Mouse (Mus musculus): ENCODE data around the gene Sema3g. TPM values are rescaled to one million over a fixed set of nuclear protein-coding genes. Genes with fewer than 3 reads are reported as not detected.

The Sema3g gene
- total and polyA plus RNA-seq, 2 experiments from 2014 or later: 0.44 to 4.1 TPM

- Histone ChIP-seq H3K27me3 (ENCODE audit: insufficient read depth, low read length) (no peaks in the 10 kb centered on the region), H3K9me3 (ENCODE audit: low read length) (no peaks in the 10 kb centered on the region), H3K9ac (replicated peaks; ENCODE audit: low read length, poor library complexity, severe bottlenecking) (no peak overlapping the region), H3K36me3 (ENCODE audit: insufficient read depth, low read length) (peaks cover 75% of the 10 kb centered on the region), H3K4me2 (ENCODE audit: low read depth, low read length, poor library complexity, severe bottlenecking) (no peak overlapping the region), H3K4me3 (ENCODE audit: low read depth, low read length) (no peak overlapping the region), H3K27ac (ENCODE audit: low read depth, low read length) (no peak overlapping the region), H3K4me1 (ENCODE audit: insufficient read depth, low read length) (no peaks in the 10 kb centered on the region)
- TF ChIP-seq CTCF (IDR thresholded peaks at IDR 0.05): no peak
- no peak for ATAC-seq (ENCODE audit: low FRiP score)
- no peak for DNase-seq (ENCODE audit: low spot score)
- 91% methylated on average over 18 of the region's 18 CpGs for WGBS
These were observed 44.7 kb upstream of the Sema3g start for GRCm38 (mm10) chr14:31172781-31173455.

GRCm38 (mm10) chr14:31173537-31173936 is 44.1 kb upstream of the Sema3g start:
- no peaks in the 10 kb centered on the region for H3K4me1 ChIP-seq (ENCODE audit: insufficient read depth, low read length)
- no peaks in the 10 kb centered on the region for H3K9me3 ChIP-seq (ENCODE audit: low read length)
- peaks cover 75% of the 10 kb centered on the region for H3K36me3 ChIP-seq (ENCODE audit: insufficient read depth, low read length)
- H3K4me3 ChIP-seq (ENCODE audit: low read depth, low read length): no peak overlapping the region
- ATAC-seq (ENCODE audit: low FRiP score) (no peak), DNase-seq (ENCODE audit: low spot score) (no peak)
- no peak for TF ChIP-seq CTCF (IDR thresholded peaks at IDR 0.05)
- no peak overlapping the region for H3K9ac ChIP-seq (replicated peaks; ENCODE audit: low read length, poor library complexity, severe bottlenecking)
- no peak overlapping the region for H3K27ac ChIP-seq (ENCODE audit: low read depth, low read length)
- WGBS: 88% methylated on average over 7 of the region's 7 CpGs
- no peaks in the 10 kb centered on the region for H3K27me3 ChIP-seq (ENCODE audit: insufficient read depth, low read length)
- no peak overlapping the region for H3K4me2 ChIP-seq (ENCODE audit: low read depth, low read length, poor library complexity, severe bottlenecking)

GRCm38 (mm10) chr14:31177287-31177686 is 40.4 kb upstream of the Sema3g start:
- Histone ChIP-seq H3K4me1 (ENCODE audit: insufficient read depth, low read length) (no peaks in the 10 kb centered on the region), H3K27me3 (ENCODE audit: insufficient read depth, low read length) (no peaks in the 10 kb centered on the region), H3K4me2 (ENCODE audit: low read depth, low read length, poor library complexity, severe bottlenecking) (no peak overlapping the region), H3K27ac (ENCODE audit: low read depth, low read length) (no peak overlapping the region), H3K4me3 (ENCODE audit: low read depth, low read length) (no peak overlapping the region), H3K9ac (replicated peaks; ENCODE audit: low read length, poor library complexity, severe bottlenecking) (no peak overlapping the region), H3K36me3 (ENCODE audit: insufficient read depth, low read length) (peaks cover 86% of the 10 kb centered on the region), H3K9me3 (ENCODE audit: low read length) (no peaks in the 10 kb centered on the region)
- DNase-seq (ENCODE audit: low spot score) (no peak), ATAC-seq (ENCODE audit: low FRiP score) (no peak)
- TF ChIP-seq CTCF (IDR thresholded peaks at IDR 0.05): no peak
- 88% methylated on average over 16 of the region's 16 CpGs for WGBS

- 93% methylated on average over 5 of the region's 5 CpGs for WGBS
- ATAC-seq (ENCODE audit: low FRiP score): no peak
These were observed 39.9 kb upstream of the Sema3g start for GRCm38 (mm10) chr14:31177715-31178114.

GRCm38 (mm10) chr14:31179677-31180365 is 37.8 kb upstream of the Sema3g start:
- H3K27me3 ChIP-seq (ENCODE audit: insufficient read depth, low read length): no peaks in the 10 kb centered on the region
- no peak overlapping the region for H3K4me2 ChIP-seq (ENCODE audit: low read depth, low read length, poor library complexity, severe bottlenecking)
- no peaks in the 10 kb centered on the region for H3K9me3 ChIP-seq (ENCODE audit: low read length)
- WGBS: 91% methylated on average over 12 of the region's 12 CpGs
- H3K4me3 ChIP-seq (ENCODE audit: low read depth, low read length): no peak overlapping the region
- no peak for TF ChIP-seq CTCF (IDR thresholded peaks at IDR 0.05)
- H3K27ac ChIP-seq (ENCODE audit: low read depth, low read length): no peak overlapping the region
- H3K9ac ChIP-seq (replicated peaks; ENCODE audit: low read length, poor library complexity, severe bottlenecking): no peak overlapping the region
- H3K36me3 ChIP-seq (ENCODE audit: insufficient read depth, low read length): peaks cover 85% of the 10 kb centered on the region
- DNase-seq (ENCODE audit: low spot score): no peak
- H3K4me1 ChIP-seq (ENCODE audit: insufficient read depth, low read length): no peaks in the 10 kb centered on the region
- ATAC-seq (ENCODE audit: low FRiP score): no peak

More at GRCm38 (mm10) chr14:31177715-31178114, 39.9 kb upstream of the Sema3g start:
- Histone ChIP-seq H3K4me2 (ENCODE audit: low read depth, low read length, poor library complexity, severe bottlenecking) (no peak overlapping the region), H3K4me3 (ENCODE audit: low read depth, low read length) (no peak overlapping the region), H3K4me1 (ENCODE audit: insufficient read depth, low read length) (no peaks in the 10 kb centered on the region), H3K27ac (ENCODE audit: low read depth, low read length) (no peak overlapping the region), H3K36me3 (ENCODE audit: insufficient read depth, low read length) (peaks cover 86% of the 10 kb centered on the region), H3K9ac (replicated peaks; ENCODE audit: low read length, poor library complexity, severe bottlenecking) (no peak overlapping the region), H3K27me3 (ENCODE audit: insufficient read depth, low read length) (no peaks in the 10 kb centered on the region), H3K9me3 (ENCODE audit: low read length) (no peaks in the 10 kb centered on the region)
- TF ChIP-seq CTCF (IDR thresholded peaks at IDR 0.05): no peak
- no peak for DNase-seq (ENCODE audit: low spot score)

GRCm38 (mm10) chr14:31181512-31181911 is 36.1 kb upstream of the Sema3g start:
- peaks cover 82% of the 10 kb centered on the region for H3K36me3 ChIP-seq (ENCODE audit: insufficient read depth, low read length)
- ATAC-seq (ENCODE audit: low FRiP score): no peak
- H3K4me2 ChIP-seq (ENCODE audit: low read depth, low read length, poor library complexity, severe bottlenecking): no peak overlapping the region
- H3K4me1 ChIP-seq (ENCODE audit: insufficient read depth, low read length): no peaks in the 10 kb centered on the region
- no peak overlapping the region for H3K27ac ChIP-seq (ENCODE audit: low read depth, low read length)
- H3K27me3 ChIP-seq (ENCODE audit: insufficient read depth, low read length): no peaks in the 10 kb centered on the region
- TF ChIP-seq CTCF (IDR thresholded peaks at IDR 0.05): no peak
- no peak for DNase-seq (ENCODE audit: low spot score)
- no peaks in the 10 kb centered on the region for H3K9me3 ChIP-seq (ENCODE audit: low read length)
- WGBS: 86% methylated on average over 4 of the region's 4 CpGs
- no peak overlapping the region for H3K4me3 ChIP-seq (ENCODE audit: low read depth, low read length)
- no peak overlapping the region for H3K9ac ChIP-seq (replicated peaks; ENCODE audit: low read length, poor library complexity, severe bottlenecking)

Measured in midbrain, postnatal 0 days (tissue).